Mouse (Mus musculus) fibroblast of lung, adult 2 months (primary cell): Measurements from ENCODE around the gene Unc13b.
A peak's percentile ranks its signal among the peaks of the same experiment; 100 is the strongest.

Experiments used
- DNase-seq: peaks from one replicate; pipeline ENCODE4 v3.0.0-alpha.2; 2011; ENCODE audit warnings: low read depth

The Unc13b gene

GRCm38 (mm10) chr4:43058753-43059654 is at the start of gene Unc13b:
Gene Unc13b (plus strand): TSS chr4:43058953.
- DNase-seq = no peak

GRCm38 (mm10) chr4:43010161-43011038 is 48.4 kb upstream of the Unc13b start, which contains the start of gene Fancg:
Gene Fancg (minus strand): TSS chr4:43010506.
- DNase-seq = peak; percentile 50

- DNase-seq = no peak
Measured at GRCm38 (mm10) chr4:43012091-43012490, 46.7 kb upstream of the Unc13b start.

GRCm38 (mm10) chr4:43018156-43018555 is 40.6 kb upstream of the Unc13b start:
- DNase-seq = peak; percentile 14

- DNase-seq = no peak
Measured at GRCm38 (mm10) chr4:43019176-43019575, 39.6 kb upstream of the Unc13b start.

GRCm38 (mm10) chr4:43019641-43020465 is 38.9 kb upstream of the Unc13b start:
- no peak for DNase-seq

GRCm38 (mm10) chr4:43020876-43021275 is 37.9 kb upstream of the Unc13b start:
- DNase-seq = no peak

GRCm38 (mm10) chr4:43021341-43021740 is 37.4 kb upstream of the Unc13b start:
- DNase-seq = no peak

- DNase-seq = no peak
Measured at GRCm38 (mm10) chr4:43024673-43025072, 34.1 kb upstream of the Unc13b start.

GRCm38 (mm10) chr4:43025084-43025960 is 33.4 kb upstream of the Unc13b start, which contains the start of gene Pigo:
Gene Pigo (minus strand): TSS chr4:43025819.
- DNase-seq = peak; percentile 88

GRCm38 (mm10) chr4:43029121-43029520 is 29.6 kb upstream of the Unc13b start:
- no peak for DNase-seq

- DNase-seq = no peak
Measured at GRCm38 (mm10) chr4:43029749-43030148, 29.0 kb upstream of the Unc13b start.

- no peak for DNase-seq
Measured at GRCm38 (mm10) chr4:43030352-43030751, 28.4 kb upstream of the Unc13b start.

GRCm38 (mm10) chr4:43030780-43031230 is 27.9 kb upstream of the Unc13b start:
- DNase-seq = no peak

GRCm38 (mm10) chr4:43031237-43031995 is 27.3 kb upstream of the Unc13b start, which contains the start of gene Stoml2:
Gene Stoml2 (minus strand): TSS chr4:43031710.
- DNase-seq = peak; percentile 85

GRCm38 (mm10) chr4:43032501-43032900 is 26.3 kb upstream of the Unc13b start:
- DNase-seq = no peak

GRCm38 (mm10) chr4:43033481-43033880 is 25.3 kb upstream of the Unc13b start:
- DNase-seq = no peak

GRCm38 (mm10) chr4:43035851-43036250 is 22.9 kb upstream of the Unc13b start:
- no peak for DNase-seq

GRCm38 (mm10) chr4:43036356-43036755 is 22.4 kb upstream of the Unc13b start:
- no peak for DNase-seq
